Mouse (Mus musculus): ENCODE measurements around the gene Reep3. TPM values are rescaled to one million over a fixed set of nuclear protein-coding genes. Genes with fewer than 3 reads are reported as not detected.
A peak's percentile ranks its signal among the peaks of the same experiment; 100 is the strongest.

Gene Reep3
- polyA plus RNA-seq, 1 experiment, result 13.0 TPM

DNA sequence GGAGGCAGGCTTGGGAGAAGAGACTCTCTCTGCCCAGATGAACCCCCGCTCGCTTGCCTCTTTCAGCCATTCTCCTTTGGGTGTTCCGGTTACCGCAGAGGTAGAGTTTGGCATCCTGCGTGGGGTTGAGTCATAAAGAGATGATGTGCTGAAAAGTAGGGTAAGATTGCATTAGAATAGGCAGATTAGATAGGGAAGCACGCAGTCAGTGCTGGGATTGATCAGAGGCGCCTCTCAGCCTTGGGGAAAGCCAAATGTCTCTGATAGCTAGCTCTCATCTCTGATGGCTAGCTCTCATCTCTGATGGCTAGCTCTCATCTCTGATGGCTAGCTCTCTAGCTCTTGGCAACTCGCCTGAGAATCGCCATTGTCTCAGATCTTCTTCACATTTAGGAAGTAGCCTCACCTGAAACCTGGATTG, 4.1 kb upstream of the Reep3 start:
- no peak for TF ChIP-seq TCF12 (IDR thresholded peaks at IDR 0.05; ENCODE audit: insufficient read depth, poor library complexity, severe bottlenecking)
- TF ChIP-seq REST (IDR thresholded peaks at IDR 0.05; ENCODE audit: insufficient read depth, insufficient read length), result no peak
- TF ChIP-seq TCF3 (IDR thresholded peaks at IDR 0.05; ENCODE audit: insufficient read length, low read depth), result no peak
- no peak for TF ChIP-seq SRF (IDR thresholded peaks at IDR 0.05; ENCODE audit: control insufficient read depth, insufficient read length, low read depth)
- no peak for TF ChIP-seq E2F4 (IDR thresholded peaks at IDR 0.05; ENCODE audit: insufficient read depth)
- no peak for TF ChIP-seq POLR2A (IDR thresholded peaks at IDR 0.05; ENCODE audit: insufficient read length, low read depth)
- TF ChIP-seq CEBPB (IDR thresholded peaks at IDR 0.05; ENCODE audit: insufficient read depth, poor library complexity, severe bottlenecking), result no peak
- TF ChIP-seq MYOD1 (IDR thresholded peaks at IDR 0.05; ENCODE audit: control insufficient read depth in 1 of 3, insufficient read length in 2 of 3, low read depth in 2 of 3), result no peak
- Histone ChIP-seq H3ac (ENCODE audit: control insufficient read depth, insufficient read length) (no peak overlapping the region), H3K4me3 (no peak overlapping the region), H3K36me3 (ENCODE audit: control insufficient read depth, insufficient read depth) (no peaks in the 10 kb centered on the region), H3K79me2 (ENCODE audit: control insufficient read depth, insufficient read depth) (peaks cover 91% of the 10 kb centered on the region), H3K4me2 (ENCODE audit: low read depth) (no peak overlapping the region), H3K27me3 (ENCODE audit: control insufficient read depth, insufficient read depth, insufficient read length) (no peaks in the 10 kb centered on the region)

DNA sequence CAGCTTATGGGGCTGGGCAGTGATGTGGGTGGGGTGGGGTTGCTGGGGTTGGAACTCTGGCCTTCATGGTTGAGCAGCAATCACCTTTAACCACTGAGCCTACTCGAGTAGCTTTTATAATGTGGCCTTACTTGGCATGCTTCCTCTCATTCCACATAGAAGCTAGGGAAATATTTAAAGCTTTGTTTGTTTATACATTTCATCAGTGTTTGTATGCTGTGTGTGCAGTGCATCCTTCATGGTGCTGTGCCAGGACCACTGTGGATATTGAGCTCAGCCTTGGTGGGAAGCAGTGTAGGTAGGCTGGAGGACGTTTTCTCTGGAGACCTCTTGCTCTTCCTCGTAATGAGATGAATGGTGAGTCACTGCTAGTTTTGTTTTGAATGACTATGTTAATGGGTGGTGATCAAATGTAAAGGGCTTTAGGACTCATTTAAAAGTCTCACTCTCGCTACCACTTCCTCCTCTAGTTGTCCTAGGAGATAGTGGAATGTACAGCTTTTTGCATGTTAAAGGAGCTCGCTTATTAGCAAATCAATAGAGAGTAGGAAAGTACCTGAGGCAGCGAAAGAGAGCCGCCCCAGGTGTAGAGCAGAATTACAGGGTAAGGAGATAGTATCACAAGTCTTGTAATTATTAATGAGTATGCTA, 3.4 kb upstream of the Reep3 start:
- H3K4me3 ChIP-seq, result no peak overlapping the region
- no peaks in the 10 kb centered on the region for H3K27me3 ChIP-seq (ENCODE audit: control insufficient read depth, insufficient read depth, insufficient read length)
- TF ChIP-seq CEBPB (IDR thresholded peaks at IDR 0.05; ENCODE audit: insufficient read depth, poor library complexity, severe bottlenecking) (no peak), POLR2A (IDR thresholded peaks at IDR 0.05; ENCODE audit: insufficient read length, low read depth) (no peak), MAX (IDR thresholded peaks at IDR 0.05; ENCODE audit: low read depth) (no peak), SRF (IDR thresholded peaks at IDR 0.05; ENCODE audit: control insufficient read depth, insufficient read length, low read depth) (no peak), E2F4 (IDR thresholded peaks at IDR 0.05; ENCODE audit: insufficient read depth) (no peak), MYOD1 (IDR thresholded peaks at IDR 0.05; ENCODE audit: control insufficient read depth in 1 of 3, insufficient read length in 2 of 3, low read depth in 2 of 3) (no peak), POLR2AphosphoS2 (IDR thresholded peaks at IDR 0.05; ENCODE audit: insufficient read length, low read depth) (no peak), TCF3 (IDR thresholded peaks at IDR 0.05; ENCODE audit: insufficient read length, low read depth) (no peak), USF1 (IDR thresholded peaks at IDR 0.05; ENCODE audit: low read depth) (no peak), MYOG (IDR thresholded peaks at IDR 0.05; ENCODE audit: control insufficient read depth in 1 of 3, insufficient read depth in 1 of 3, insufficient read length in 2 of 3, low read depth in 2 of 3) (no peak), TCF12 (IDR thresholded peaks at IDR 0.05; ENCODE audit: insufficient read depth, poor library complexity, severe bottlenecking) (no peak), REST (IDR thresholded peaks at IDR 0.05; ENCODE audit: insufficient read depth, insufficient read length) (no peak)
- peaks cover 91% of the 10 kb centered on the region for H3K79me2 ChIP-seq (ENCODE audit: control insufficient read depth, insufficient read depth)
- no peaks in the 10 kb centered on the region for H3K36me3 ChIP-seq (ENCODE audit: control insufficient read depth, insufficient read depth)
- H3K4me2 ChIP-seq (ENCODE audit: low read depth), result peak overlapping the region; percentile 1
- no peak overlapping the region for H3ac ChIP-seq (ENCODE audit: control insufficient read depth, insufficient read length)

DNA sequence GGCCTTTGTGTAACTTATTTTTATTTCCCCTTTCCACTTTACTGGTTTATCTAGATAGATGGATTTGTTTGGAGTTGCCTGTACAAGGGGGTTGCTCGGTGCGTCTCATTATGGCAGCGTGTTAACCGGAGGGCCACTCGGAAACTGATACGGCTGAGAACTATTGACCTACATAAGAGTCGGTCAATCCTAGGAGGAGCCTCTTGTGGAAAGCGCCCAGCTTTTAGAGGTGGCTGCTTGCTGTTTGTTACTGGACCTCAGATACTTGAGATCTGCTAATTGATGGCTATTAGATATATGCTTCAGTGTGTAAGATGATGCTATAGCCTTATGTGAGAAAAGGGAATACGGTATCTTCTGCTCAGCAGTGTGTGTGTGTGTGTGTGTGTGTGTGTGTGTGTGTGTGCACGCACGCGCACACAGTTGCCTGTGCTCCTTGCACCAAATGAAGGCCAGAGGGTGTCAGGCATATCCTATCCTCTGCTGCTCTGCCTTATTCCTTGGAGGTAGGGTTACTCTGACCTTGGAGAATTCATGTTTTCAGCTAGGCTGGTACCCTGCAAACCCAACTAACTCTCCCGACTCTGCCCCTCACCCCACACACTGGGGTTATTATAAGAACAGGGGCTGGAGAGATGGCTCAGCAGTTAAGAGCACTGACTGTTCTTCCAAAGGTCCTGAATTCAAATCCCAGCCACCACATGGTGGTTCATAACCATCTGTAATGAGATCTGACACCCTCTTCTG, 2.6 kb upstream of the Reep3 start:
- no peak overlapping the region for H3K4me3 ChIP-seq
- H3ac ChIP-seq (ENCODE audit: control insufficient read depth, insufficient read length), result no peak overlapping the region
- no peak for TF ChIP-seq POLR2A (IDR thresholded peaks at IDR 0.05; ENCODE audit: insufficient read length, low read depth)
- no peak for TF ChIP-seq SRF (IDR thresholded peaks at IDR 0.05; ENCODE audit: control insufficient read depth, insufficient read length, low read depth)
- no peak for TF ChIP-seq CEBPB (IDR thresholded peaks at IDR 0.05; ENCODE audit: insufficient read depth, poor library complexity, severe bottlenecking)
- TF ChIP-seq TCF12 (IDR thresholded peaks at IDR 0.05; ENCODE audit: insufficient read depth, poor library complexity, severe bottlenecking), result no peak
- TF ChIP-seq USF1 (IDR thresholded peaks at IDR 0.05; ENCODE audit: low read depth), result no peak
- TF ChIP-seq REST (IDR thresholded peaks at IDR 0.05; ENCODE audit: insufficient read depth, insufficient read length), result no peak
- TF ChIP-seq E2F4 (IDR thresholded peaks at IDR 0.05; ENCODE audit: insufficient read depth), result no peak
- TF ChIP-seq MYOG (IDR thresholded peaks at IDR 0.05; ENCODE audit: control insufficient read depth in 1 of 3, insufficient read depth in 1 of 3, insufficient read length in 2 of 3, low read depth in 2 of 3), result no peak
- no peak for TF ChIP-seq MYOD1 (IDR thresholded peaks at IDR 0.05; ENCODE audit: control insufficient read depth in 1 of 3, insufficient read length in 2 of 3, low read depth in 2 of 3)
- TF ChIP-seq POLR2AphosphoS2 (IDR thresholded peaks at IDR 0.05; ENCODE audit: insufficient read length, low read depth), result no peak
- no peak for TF ChIP-seq MAX (IDR thresholded peaks at IDR 0.05; ENCODE audit: low read depth)
- TF ChIP-seq TCF3 (IDR thresholded peaks at IDR 0.05; ENCODE audit: insufficient read length, low read depth), result no peak
- no peaks in the 10 kb centered on the region for H3K36me3 ChIP-seq (ENCODE audit: control insufficient read depth, insufficient read depth)
- H3K27me3 ChIP-seq (ENCODE audit: control insufficient read depth, insufficient read depth, insufficient read length), result no peaks in the 10 kb centered on the region
- H3K4me2 ChIP-seq (ENCODE audit: low read depth), result peak overlapping the region; percentile 91
- H3K79me2 ChIP-seq (ENCODE audit: control insufficient read depth, insufficient read depth), result peaks cover 91% of the 10 kb centered on the region

DNA sequence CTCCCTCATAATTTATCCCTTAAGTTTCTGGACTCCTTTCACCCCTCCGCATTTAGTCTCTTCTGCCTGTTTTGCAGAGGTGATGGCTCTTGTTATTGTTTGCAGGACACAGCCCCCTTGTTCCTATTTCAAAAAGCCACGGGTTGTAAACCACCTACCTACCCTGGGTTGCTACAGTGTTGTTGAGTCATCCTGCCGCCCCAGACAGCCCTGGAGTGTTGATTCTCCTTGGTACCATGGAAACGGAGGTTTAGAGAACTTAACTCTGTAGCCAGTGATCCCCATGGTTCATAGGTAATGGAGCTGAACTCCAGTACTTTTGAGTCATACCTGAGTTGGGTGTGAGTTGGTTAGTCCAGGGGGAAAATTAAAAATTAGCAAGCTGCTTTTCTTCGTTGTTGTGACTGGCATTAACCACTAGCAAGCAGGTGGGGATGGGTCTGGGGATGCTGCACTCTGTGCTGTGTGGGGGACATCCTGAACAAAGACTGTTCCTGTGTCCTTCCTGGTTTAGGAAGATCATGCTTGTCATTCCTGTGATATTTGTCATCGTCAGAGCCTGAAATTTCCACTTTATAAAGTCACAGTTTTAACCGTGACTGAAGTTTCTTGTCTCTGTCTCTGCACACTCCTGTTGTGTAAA, 1.8 kb upstream of the Reep3 start:
- H3K27me3 ChIP-seq (ENCODE audit: control insufficient read depth, insufficient read depth, insufficient read length), result no peaks in the 10 kb centered on the region
- no peaks in the 10 kb centered on the region for H3K36me3 ChIP-seq (ENCODE audit: control insufficient read depth, insufficient read depth)
- H3K4me3 ChIP-seq, result peak overlapping the region; percentile 71
- peaks cover 86% of the 10 kb centered on the region for H3K79me2 ChIP-seq (ENCODE audit: control insufficient read depth, insufficient read depth)
- H3K4me2 ChIP-seq (ENCODE audit: low read depth), result peak overlapping the region; percentile 91
- TF ChIP-seq E2F4 (IDR thresholded peaks at IDR 0.05; ENCODE audit: insufficient read depth) (no peak), MAX (IDR thresholded peaks at IDR 0.05; ENCODE audit: low read depth) (no peak), CEBPB (IDR thresholded peaks at IDR 0.05; ENCODE audit: insufficient read depth, poor library complexity, severe bottlenecking) (no peak), REST (IDR thresholded peaks at IDR 0.05; ENCODE audit: insufficient read depth, insufficient read length) (no peak), MYOD1 (IDR thresholded peaks at IDR 0.05; ENCODE audit: control insufficient read depth in 1 of 3, insufficient read length in 2 of 3, low read depth in 2 of 3) (no peak), POLR2AphosphoS2 (IDR thresholded peaks at IDR 0.05; ENCODE audit: insufficient read length, low read depth) (no peak), SRF (IDR thresholded peaks at IDR 0.05; ENCODE audit: control insufficient read depth, insufficient read length, low read depth) (no peak), TCF12 (IDR thresholded peaks at IDR 0.05; ENCODE audit: insufficient read depth, poor library complexity, severe bottlenecking) (no peak)
- H3ac ChIP-seq (ENCODE audit: control insufficient read depth, insufficient read length), result no peak overlapping the region

All from myocyte (in vitro differentiated cells).